In the genomic region with DNA sequence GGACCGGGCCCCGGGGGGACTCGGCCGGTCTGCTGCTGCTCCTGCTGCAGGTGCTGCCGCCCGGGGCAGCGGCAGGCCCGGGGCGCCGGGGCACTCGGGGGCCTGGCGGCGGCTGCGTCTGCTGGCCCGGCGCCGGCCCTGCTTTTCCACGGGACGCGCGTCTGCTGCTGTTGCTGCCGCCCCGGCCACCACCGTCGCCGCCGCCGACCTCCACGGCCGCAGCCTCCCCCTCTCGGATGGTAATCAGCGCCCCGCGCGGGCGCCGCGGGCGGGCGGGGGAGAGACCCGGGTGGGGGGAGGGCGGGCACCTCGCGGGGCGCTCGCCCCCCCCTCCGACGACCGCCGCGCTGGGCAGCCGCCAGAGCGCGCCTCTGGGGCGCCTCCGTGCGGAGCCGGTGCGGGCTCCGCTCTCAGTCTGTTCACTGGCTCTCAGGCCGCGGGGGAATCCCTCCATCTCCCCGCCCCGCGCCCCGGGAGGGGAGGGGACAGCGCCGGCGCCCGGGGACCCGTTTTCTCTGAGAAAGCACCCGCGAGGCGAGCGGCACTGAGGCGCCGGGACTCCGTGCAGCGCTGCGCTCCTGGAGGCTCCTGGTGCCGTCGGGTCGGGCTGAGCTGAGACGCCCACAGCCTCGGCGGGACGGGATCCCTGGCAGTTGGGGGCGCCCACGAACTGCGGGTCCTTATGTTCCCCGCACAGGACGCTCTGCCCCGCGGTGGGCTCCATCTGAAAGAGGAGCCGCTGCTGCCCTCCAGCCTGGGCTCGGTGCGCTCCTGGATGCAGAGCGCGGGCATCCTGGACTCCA, we compare ENCODE assay signal across 9 mouse cellular contexts. TPM values are rescaled to one million over a fixed set of nuclear protein-coding genes. Genes with fewer than 3 reads are reported as not detected.
A peak's percentile ranks its signal among the peaks of the same experiment; 100 is the strongest.
DNase-seq lines count a peak whose midpoint lies in the region; ATAC-seq lines count a peak whose summit lies in the region.
"Had no signal": no experiment of that assay in that cellular context is flagged by ENCODE, and none has a peak within 500 bp of the region (broad histone marks: within the 10 kb centered on the region; RNA-seq: fewer than 3 reads in every experiment).

No protein-coding gene starts in this region.

- H3K4me2 ChIP-seq in forebrain, embryonic 11.5 days (ENCODE audit: low read depth, low read length, severe bottlenecking): peak overlapping the region; percentile 76
- H3K4me2 ChIP-seq in hindbrain, embryonic 15.5 days: peak overlapping the region; percentile 83
- peak overlapping the region; percentile 68 for H3K4me2 ChIP-seq in liver, embryonic 12.5 days
- H3K4me2 ChIP-seq in neural tube, embryonic 13.5 days: peak overlapping the region; percentile 68

- DNase-seq in gastrocnemius, postnatal 10 days: peak; percentile 48
- DNase-seq in gastrocnemius, adult 8-10 months (ENCODE audit: low spot score in 2 of 2): no peak
- DNase-seq in adrenal gland, postnatal 10 days: peak; percentile 63
- DNase-seq in forebrain, embryonic 11.5 days (ENCODE audit: low spot score): peak; percentile 84
- peak; percentile 34 to 52 for DNase-seq in thymus, postnatal 36 days

- H3K4me1 ChIP-seq in forebrain, embryonic 11.5 days (replicated peaks; ENCODE audit: control insufficient read depth, insufficient read depth, low read length): peaks cover 10% of the 10 kb centered on the region
- peaks cover 38% of the 10 kb centered on the region for H3K4me1 ChIP-seq in hindbrain, embryonic 15.5 days (replicated peaks)
- peaks cover 26% of the 10 kb centered on the region for H3K4me1 ChIP-seq in liver, embryonic 12.5 days
- peaks cover 58% of the 10 kb centered on the region for H3K4me1 ChIP-seq in neural tube, embryonic 13.5 days (replicated peaks)

- no peaks in the 10 kb centered on the region for H3K9me3 ChIP-seq in forebrain, embryonic 11.5 days (ENCODE audit: control insufficient read depth, low read length)
- no peaks in the 10 kb centered on the region for H3K9me3 ChIP-seq in hindbrain, embryonic 15.5 days
- no peaks in the 10 kb centered on the region for H3K9me3 ChIP-seq in liver, embryonic 12.5 days (replicated peaks)
- H3K9me3 ChIP-seq in neural tube, embryonic 13.5 days: no peaks in the 10 kb centered on the region

- peak overlapping the region; percentile 82 for H3K9ac ChIP-seq in forebrain, embryonic 11.5 days (ENCODE audit: low read length)
- H3K9ac ChIP-seq in hindbrain, embryonic 15.5 days: peak overlapping the region; percentile 78
- H3K9ac ChIP-seq in liver, embryonic 12.5 days: peak overlapping the region; percentile 49
- peak overlapping the region; percentile 92 for H3K9ac ChIP-seq in neural tube, embryonic 13.5 days

- H3K4me3 ChIP-seq in forebrain, embryonic 11.5 days (ENCODE audit: low read depth, low read length): peak overlapping the region; percentile 81
- H3K4me3 ChIP-seq in hindbrain, embryonic 15.5 days: peak overlapping the region; percentile 66
- peak overlapping the region; percentile 57 for H3K4me3 ChIP-seq in liver, embryonic 12.5 days
- peak overlapping the region; percentile 75 for H3K4me3 ChIP-seq in neural tube, embryonic 13.5 days

- peak overlapping the region; percentile 41 for H3K27ac ChIP-seq in forebrain, embryonic 11.5 days (ENCODE audit: low read depth, low read length)
- H3K27ac ChIP-seq in hindbrain, embryonic 15.5 days (replicated peaks): peak overlapping the region; percentile 79
- no peak overlapping the region for H3K27ac ChIP-seq in liver, embryonic 12.5 days
- H3K27ac ChIP-seq in neural tube, embryonic 13.5 days (replicated peaks): peak overlapping the region; percentile 89

- peaks cover 4% of the 10 kb centered on the region for H3K27me3 ChIP-seq in forebrain, embryonic 11.5 days (ENCODE audit: control insufficient read depth, insufficient read depth, low read length)
- H3K27me3 ChIP-seq in hindbrain, embryonic 15.5 days: no peaks in the 10 kb centered on the region
- peaks cover 99% of the 10 kb centered on the region for H3K27me3 ChIP-seq in liver, embryonic 12.5 days (replicated peaks)
- H3K27me3 ChIP-seq in neural tube, embryonic 13.5 days: peaks cover 14% of the 10 kb centered on the region

- under 1% methylated on average over 69 of the region's 99 CpGs for WGBS in forebrain, embryonic 11.5 days
- under 1% methylated on average over 55 of the region's 99 CpGs for WGBS in hindbrain, embryonic 15.5 days
- 1% methylated on average over 53 of the region's 99 CpGs for WGBS in liver, embryonic 12.5 days (ENCODE audit: insufficient replicate concordance)
- WGBS in neural tube, embryonic 13.5 days: under 1% methylated on average over 59 of the region's 99 CpGs

- H3K36me3 ChIP-seq in forebrain, embryonic 11.5 days (ENCODE audit: control insufficient read depth, insufficient read depth, low read length): no peaks in the 10 kb centered on the region
- H3K36me3 ChIP-seq in hindbrain, embryonic 15.5 days: no peaks in the 10 kb centered on the region
- no peaks in the 10 kb centered on the region for H3K36me3 ChIP-seq in liver, embryonic 12.5 days
- no peaks in the 10 kb centered on the region for H3K36me3 ChIP-seq in neural tube, embryonic 13.5 days

- peak; percentile 75 for ATAC-seq in forebrain, embryonic 11.5 days (replicated peaks; ENCODE audit: low FRiP score)
- peak; percentile 70 for ATAC-seq in hindbrain, embryonic 15.5 days (ENCODE audit: low FRiP score, low read depth)
- no peak for ATAC-seq in liver, embryonic 12.5 days
- peak; percentile 75 for ATAC-seq in neural tube, embryonic 13.5 days (ENCODE audit: low read depth)

RNA-seq across cellular contexts. Expression of a gene that starts 0.6 kb away (rescaled TPM):
- 1 to 10 TPM; 1.5 to 1.9 TPM for total RNA-seq in gastrocnemius, postnatal 10 days (2021)
- under 1 TPM; 0.12 to 0.29 (median 0.20) TPM for total RNA-seq in gastrocnemius, adult 8-10 months (2022)
- 1 to 10 TPM; 4.5 to 6.2 TPM for total RNA-seq in adrenal gland, postnatal 10 days (2021)
- 2.5 and 2.8 TPM in 2 replicates for polyA plus RNA-seq in forebrain, embryonic 11.5 days (2014; fragmentation: Nextera tagmentation; extraction: Ambion mirVana)
- 7.0 and 7.5 TPM in 2 replicates for polyA plus RNA-seq in hindbrain, embryonic 15.5 days (2015; fragmentation: Nextera tagmentation; extraction: Ambion mirVana)
- polyA plus RNA-seq in liver, embryonic 12.5 days (2016; fragmentation: Nextera tagmentation; extraction: Ambion mirVana): 0.41 and 0.61 TPM in 2 replicates
- 3.6 and 4.3 TPM in 2 replicates for polyA plus RNA-seq in neural tube, embryonic 13.5 days (2015; fragmentation: Nextera tagmentation; extraction: Ambion mirVana)
- polyA plus RNA-seq: G1E had no signal

RNA-seq across cellular contexts. Expression of a gene that starts 11.2 kb away (rescaled TPM):
- 100 to 1,000 TPM; 365 to 419 TPM for total RNA-seq in gastrocnemius, postnatal 10 days (2021)
- total RNA-seq in gastrocnemius, adult 8-10 months (2022): 100 to 1,000 TPM; 364 to 434 (median 425) TPM
- 100 to 1,000 TPM; 814 to 881 TPM for total RNA-seq in adrenal gland, postnatal 10 days (2021)
- polyA plus RNA-seq in forebrain, embryonic 11.5 days (2014; fragmentation: Nextera tagmentation; extraction: Ambion mirVana): 138 and 158 TPM in 2 replicates
- polyA plus RNA-seq in hindbrain, embryonic 15.5 days (2015; fragmentation: Nextera tagmentation; extraction: Ambion mirVana): 183 and 194 TPM in 2 replicates
- 123 and 127 TPM in 2 replicates for polyA plus RNA-seq in liver, embryonic 12.5 days (2016; fragmentation: Nextera tagmentation; extraction: Ambion mirVana)
- 156 and 161 TPM in 2 replicates for polyA plus RNA-seq in neural tube, embryonic 13.5 days (2015; fragmentation: Nextera tagmentation; extraction: Ambion mirVana)

RNA-seq across cellular contexts. Expression of a gene that starts 21.3 kb away (rescaled TPM):
- total RNA-seq in gastrocnemius, postnatal 10 days (2021): 10 to 100 TPM; 46.8 to 54.5 TPM
- 10 to 100 TPM; 28.5 to 45.1 (median 31.8) TPM for total RNA-seq in gastrocnemius, adult 8-10 months (2022)
- total RNA-seq in adrenal gland, postnatal 10 days (2021): 10 to 100 TPM; 94.0 to 94.6 TPM
- polyA plus RNA-seq in forebrain, embryonic 11.5 days (2014; fragmentation: Nextera tagmentation; extraction: Ambion mirVana): 375 and 381 TPM in 2 replicates
- polyA plus RNA-seq in hindbrain, embryonic 15.5 days (2015; fragmentation: Nextera tagmentation; extraction: Ambion mirVana): 225 and 240 TPM in 2 replicates
- polyA plus RNA-seq in liver, embryonic 12.5 days (2016; fragmentation: Nextera tagmentation; extraction: Ambion mirVana): 377 and 389 TPM in 2 replicates
- polyA plus RNA-seq in neural tube, embryonic 13.5 days (2015; fragmentation: Nextera tagmentation; extraction: Ambion mirVana): 230 and 236 TPM in 2 replicates

Comparison
In these comparisons a context has a peak if more than half of its experiments do, and no peak if none do; other contexts are left out.
1. DNase-seq: peak in gastrocnemius, postnatal 10 days (single experiment), adrenal gland, postnatal 10 days (single experiment), forebrain, embryonic 11.5 days (single experiment) and thymus, postnatal 36 days (2 of 2); none in gastrocnemius, adult 8-10 months (0 of 2).
2. Peak in every context shown above with its lines, with median percentiles within 50 percentile points of each other: H3K4me2 ChIP-seq, H3K4me3 ChIP-seq and H3K9ac ChIP-seq.